Mouse (Mus musculus): ENCODE measurements at regions not wholly inside any gene's neighbourhood (a gene's known extent, or its start where the extent isn't known, plus 50 kb on each side); places are given as distances from the start of the nearest gene placed in this dataset.

DNA sequence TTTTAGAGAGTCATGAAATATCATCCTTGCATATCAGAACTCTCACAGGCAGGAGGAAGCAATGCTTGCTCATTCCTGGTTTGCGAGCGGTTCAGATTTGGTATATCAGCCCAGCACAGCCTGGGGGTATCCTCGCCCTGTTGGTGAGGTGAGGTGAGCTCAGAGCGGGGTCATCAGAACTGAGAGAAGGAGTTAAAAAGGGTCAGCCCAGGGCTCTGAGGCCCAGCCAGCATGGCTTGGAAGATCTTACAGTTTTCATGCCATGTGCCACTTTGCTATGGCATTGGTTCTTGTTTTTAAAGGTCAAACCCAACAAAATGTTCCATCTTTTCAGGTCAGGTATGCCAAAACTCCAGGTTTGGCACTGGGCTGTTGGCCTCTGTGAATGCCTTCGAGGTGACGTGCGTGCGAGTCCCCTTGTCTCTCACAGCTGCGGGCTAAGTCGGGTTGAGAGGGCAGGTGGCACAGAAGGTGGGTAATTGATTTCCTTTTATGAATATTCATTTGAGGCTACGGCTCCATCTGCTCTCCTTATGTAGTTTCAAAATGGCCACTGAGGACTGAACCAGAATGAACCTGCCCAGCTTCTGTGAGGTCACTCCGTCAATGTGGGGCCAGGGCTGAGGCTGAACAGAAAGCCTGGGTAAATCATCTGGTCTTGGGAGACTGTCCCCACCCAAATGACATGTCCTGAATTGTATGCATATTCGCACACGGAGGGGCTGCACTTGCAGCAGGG, 86.3 kb downstream of the Hhipl2 start:
- no peak for DNase-seq (ENCODE audit: low spot score in 2 of 2)

- no peak for DNase-seq (ENCODE audit: low spot score in 2 of 2)
Measured at GRCm38 (mm10) chr1:183507893-183508292, 89.9 kb downstream of the Hhipl2 start.

- no peak for DNase-seq (ENCODE audit: low spot score in 2 of 2)
Measured at GRCm38 (mm10) chr1:183510759-183511158, 92.7 kb downstream of the Hhipl2 start.

- no peak for DNase-seq (ENCODE audit: low spot score in 2 of 2)
Measured at GRCm38 (mm10) chr1:183513876-183514275, 95.9 kb downstream of the Hhipl2 start.

- DNase-seq (ENCODE audit: low spot score in 2 of 2): no peak
Measured at GRCm38 (mm10) chr1:183514281-183514983, 96.4 kb downstream of the Hhipl2 start.

GRCm38 (mm10) chr1:183514984-183515287, 96.9 kb downstream of the Hhipl2 start:
- no peak for DNase-seq (ENCODE audit: low spot score in 2 of 2)

GRCm38 (mm10) chr1:183516167-183516566, 98.2 kb downstream of the Hhipl2 start:
- DNase-seq (ENCODE audit: low spot score in 2 of 2): no peak

DNA sequence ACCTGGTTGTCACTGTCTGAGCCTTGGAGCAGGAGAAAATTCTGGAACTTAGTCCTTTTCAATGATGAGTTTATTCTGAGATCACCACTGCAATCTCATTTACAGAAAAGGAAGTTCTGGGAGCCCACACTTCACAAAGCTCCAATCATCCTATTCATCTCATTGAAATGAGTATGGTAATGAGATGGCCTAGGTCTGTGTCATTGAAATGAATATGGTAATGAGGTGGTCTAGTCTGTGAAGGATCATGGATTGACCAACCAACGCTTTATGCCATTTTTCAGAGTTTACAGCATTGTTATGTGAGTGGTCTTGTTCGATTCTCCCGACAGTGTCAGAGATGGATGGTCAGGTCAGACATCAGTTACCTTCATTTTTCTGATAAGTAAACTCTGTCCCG, 99.2 kb downstream of the Hhipl2 start:
- DNase-seq (ENCODE audit: low spot score in 2 of 2): no peak

- no peak for DNase-seq (ENCODE audit: low spot score in 2 of 2)
Measured at GRCm38 (mm10) chr1:183521569-183521968, 103.6 kb downstream of the Hhipl2 start.

DNA sequence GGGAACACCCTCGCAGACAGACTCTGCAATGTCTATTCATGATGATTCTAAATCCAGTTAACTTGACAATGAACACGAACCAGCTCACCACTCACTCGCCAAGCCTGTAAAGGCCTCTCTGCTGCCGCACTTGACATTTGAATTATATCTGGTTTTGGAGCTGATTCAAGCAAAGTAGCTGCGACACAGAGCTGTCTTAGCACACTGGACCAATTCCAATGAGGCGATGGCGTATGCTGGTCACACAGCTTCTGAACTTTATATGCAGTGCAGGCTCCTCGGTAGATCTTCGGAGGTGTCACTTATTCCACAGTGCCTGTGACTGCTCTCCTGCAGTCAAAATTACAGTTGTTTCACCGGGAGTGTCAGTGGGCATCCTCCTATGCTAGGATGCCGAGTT, 115.4 kb downstream of the Hhipl2 start:
- no peak for DNase-seq (ENCODE audit: low spot score in 2 of 2)

DNA sequence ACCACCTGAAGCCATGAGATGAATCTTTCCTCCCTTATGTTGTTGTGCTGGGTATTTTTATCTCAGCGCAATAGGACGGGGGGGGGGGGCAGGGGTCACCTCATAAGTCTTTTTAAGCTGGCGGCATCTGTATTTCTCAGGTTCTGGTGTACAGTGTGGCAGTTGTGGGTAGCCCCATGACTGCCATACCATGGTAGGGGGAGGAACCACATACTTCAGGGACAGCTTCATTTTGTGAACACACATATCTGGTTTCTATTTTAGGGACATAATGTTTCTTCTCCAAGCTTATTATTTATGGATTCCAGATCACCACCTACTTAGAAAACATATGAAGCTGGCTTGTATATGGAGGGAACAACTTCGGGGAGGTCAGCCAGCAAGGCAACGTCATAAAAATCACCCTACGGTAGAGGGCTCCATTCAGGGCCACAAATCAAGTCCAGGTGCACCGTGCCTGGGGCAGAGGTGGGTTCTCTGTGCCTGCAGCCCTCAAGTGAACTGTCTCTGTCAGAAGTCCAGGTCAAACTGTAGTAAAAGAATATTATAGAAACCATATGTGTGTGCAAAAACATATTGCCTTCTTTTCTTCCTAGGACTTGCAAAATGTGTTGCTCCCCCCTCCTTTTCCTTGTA, 130.9 kb downstream of the Hhipl2 start:
- DNase-seq (ENCODE audit: low spot score in 2 of 2): no peak

DNA sequence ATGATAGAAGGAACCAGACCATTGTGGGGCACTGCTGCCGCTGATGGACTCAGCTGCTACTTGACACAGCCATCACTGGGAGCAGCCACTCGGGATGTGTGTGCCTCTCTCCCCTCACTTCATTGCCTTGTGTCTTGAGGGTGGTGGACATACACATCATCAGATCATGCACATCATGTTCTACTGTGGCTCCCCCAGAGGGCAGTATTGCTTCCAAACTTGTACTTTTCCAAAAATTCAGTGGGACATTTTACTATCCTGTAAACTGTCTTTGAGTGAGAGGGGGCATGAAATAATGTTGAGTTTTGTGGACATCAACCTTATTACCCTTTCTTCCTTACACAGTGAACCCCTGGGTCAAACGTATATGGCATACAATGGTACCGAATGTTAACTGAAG, 134.6 kb downstream of the Hhipl2 start:
- no peak for DNase-seq (ENCODE audit: low spot score in 2 of 2)

DNA sequence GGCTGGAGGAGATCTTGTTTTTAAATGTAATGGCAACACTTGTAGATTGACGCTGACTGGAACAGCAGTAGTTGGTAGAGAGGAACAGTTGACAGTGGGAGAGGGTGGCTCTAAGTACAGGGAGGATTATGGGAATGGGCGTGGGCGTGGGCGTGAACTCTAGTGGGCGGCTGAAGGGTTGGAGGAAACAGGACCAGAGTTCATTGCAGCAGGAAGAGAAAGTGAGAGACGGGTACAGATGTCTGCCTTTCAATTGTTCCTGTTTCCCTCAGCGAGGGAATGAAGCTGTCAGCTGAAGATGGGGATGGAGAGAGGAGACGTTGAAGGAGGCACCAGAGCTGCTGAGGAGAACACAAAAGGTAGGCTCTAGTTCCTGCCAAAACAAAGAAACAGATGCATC, 135.2 kb downstream of the Hhipl2 start:
- no peak for DNase-seq (ENCODE audit: low spot score in 2 of 2)

GRCm38 (mm10) chr1:183562853-183563252, 144.8 kb downstream of the Hhipl2 start:
- DNase-seq (ENCODE audit: low spot score in 2 of 2): no peak

- DNase-seq (ENCODE audit: low spot score in 2 of 2): no peak
Measured at GRCm38 (mm10) chr1:183573621-183574585, 155.9 kb downstream of the Hhipl2 start.

GRCm38 (mm10) chr1:183584861-183585260, 166.8 kb downstream of the Hhipl2 start:
- DNase-seq (ENCODE audit: low spot score in 2 of 2): no peak

- DNase-seq (ENCODE audit: low spot score in 2 of 2): no peak
Measured at GRCm38 (mm10) chr1:183586406-183586805, 168.4 kb downstream of the Hhipl2 start.

DNA sequence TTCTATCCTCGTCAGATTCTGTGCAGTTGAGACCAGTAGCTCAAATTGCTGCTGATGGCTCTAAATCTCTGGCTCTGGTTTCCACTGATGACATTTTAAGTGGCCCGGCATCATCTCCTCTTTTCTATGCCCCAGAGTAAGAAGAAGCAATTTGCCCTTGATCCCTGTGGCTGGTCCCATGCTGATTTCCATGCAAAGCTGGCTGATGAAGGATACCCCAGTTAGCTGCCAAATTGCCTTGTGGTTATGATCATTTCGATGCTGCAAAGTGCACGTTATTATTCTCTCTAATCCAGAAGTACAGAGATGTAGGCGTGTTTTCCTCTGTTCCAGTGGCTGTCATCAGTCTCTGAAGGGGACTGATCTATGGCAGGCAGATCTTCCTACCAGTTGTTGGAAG, 177.3 kb downstream of the Hhipl2 start:
- no peak for DNase-seq (ENCODE audit: low spot score in 2 of 2)

DNA sequence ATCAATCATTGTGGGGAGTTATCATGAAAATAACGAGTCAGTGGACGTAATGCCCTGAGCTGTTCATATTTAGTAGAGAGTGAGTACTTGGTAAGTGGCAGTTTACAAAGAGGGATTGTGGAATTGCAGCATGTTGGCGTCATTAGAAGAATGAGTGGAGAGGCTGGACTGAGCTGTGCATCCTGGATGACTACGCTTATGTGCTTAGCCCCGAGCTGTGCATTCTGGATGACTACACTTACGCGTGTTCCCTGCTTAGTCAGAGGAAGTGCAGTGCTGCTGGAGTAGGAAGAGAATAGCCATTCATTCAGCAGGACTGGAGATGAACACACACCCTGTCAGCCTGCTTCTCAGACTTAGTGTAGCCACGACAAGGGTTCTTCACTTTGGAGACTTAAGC, 182.5 kb downstream of the Hhipl2 start:
- DNase-seq (ENCODE audit: low spot score in 2 of 2): no peak

DNA sequence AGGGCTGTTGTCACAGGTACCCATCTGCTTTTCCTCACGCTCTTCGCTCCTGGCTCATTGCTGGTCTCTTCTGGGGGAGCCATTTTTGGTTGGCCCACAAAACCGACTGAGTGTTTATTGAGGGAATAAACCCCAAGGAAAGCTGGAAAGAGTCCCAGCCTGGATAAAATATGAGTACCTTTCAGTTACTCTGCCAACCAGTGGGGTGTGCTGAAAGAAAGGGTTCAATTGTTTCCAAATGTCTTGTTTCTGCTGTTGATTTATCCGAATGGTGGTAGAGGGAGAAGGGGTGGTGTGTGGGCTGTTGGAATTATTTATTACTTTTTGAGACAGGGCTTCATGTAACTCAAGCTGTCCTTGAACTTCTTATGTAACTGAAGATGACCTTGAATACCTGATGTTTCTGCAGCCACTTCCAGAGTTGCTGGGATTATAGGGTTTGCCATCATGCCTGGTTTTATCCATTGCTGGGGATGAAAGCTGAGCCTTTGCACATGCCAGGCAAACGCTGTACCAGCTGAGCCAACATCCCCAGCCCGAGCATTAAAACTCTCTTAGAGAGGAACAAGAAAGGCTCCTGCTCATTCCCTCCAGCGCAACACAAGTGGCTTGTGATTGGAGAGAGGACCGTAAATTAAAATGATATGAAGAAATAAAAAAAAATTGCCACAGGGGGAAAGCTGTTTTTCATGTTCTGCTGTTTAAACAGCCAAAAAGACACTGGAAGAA, 194.1 kb downstream of the Hhipl2 start:
- DNase-seq (ENCODE audit: low spot score in 2 of 2): no peak

- DNase-seq (ENCODE audit: low spot score in 2 of 2): no peak
Measured at GRCm38 (mm10) chr1:183619451-183620059, 201.5 kb downstream of the Hhipl2 start.

Data from right cerebral cortex, postnatal 10 days (tissue).